Mouse (Mus musculus) forebrain, embryonic 15.5 days (tissue): ENCODE measurements around the gene Fxyd7. TPM values are rescaled to one million over a fixed set of nuclear protein-coding genes. Genes with fewer than 3 reads are reported as not detected.

Source experiments
- ATAC-seq: fragments of 200-750 bp; cut with Nextera tagmentation; replicated peaks from 2 replicates; pipeline ENCODE4 v1.8.0; 2017; ENCODE audit warnings: mild to moderate bottlenecking, moderate TSS enrichment, moderate library complexity
- H3K27ac ChIP-seq: fragments of 300-500 bp; sonication (generic); replicated peaks from 2 replicates; pipeline ENCODE4 v1.5.1; 2015; ENCODE audit warnings: mild to moderate bottlenecking, inconsistent platforms
- H3K27me3 ChIP-seq: fragments of 300-500 bp; sonication (generic); 2 replicates; pipeline ENCODE4 v1.6.1; 2015; ENCODE audit warnings: inconsistent platforms
- H3K36me3 ChIP-seq: fragments of 300-500 bp; sonication (generic); 2 replicates; pipeline ENCODE4 v1.6.1; 2015; ENCODE audit warnings: mild to moderate bottlenecking, inconsistent platforms
- H3K4me1 ChIP-seq: fragments of 300-500 bp; sonication (generic); 2 replicates; pipeline ENCODE4 v1.6.1; 2015; ENCODE audit warnings: inconsistent platforms
- H3K4me2 ChIP-seq: fragments of 300-500 bp; sonication (generic); replicated peaks from 2 replicates; pipeline ENCODE4 v1.6.1; 2015; ENCODE audit warnings: mild to moderate bottlenecking, inconsistent platforms
- H3K4me3 ChIP-seq: fragments of 300-500 bp; sonication (generic); 2 replicates; pipeline ENCODE4 v1.5.1; 2015; ENCODE audit warnings: mild to moderate bottlenecking, inconsistent platforms
- H3K9ac ChIP-seq: fragments of 300-500 bp; sonication (generic); replicated peaks from 2 replicates; pipeline ENCODE4 v1.6.1; 2015; ENCODE audit warnings: mild to moderate bottlenecking, inconsistent platforms
- H3K9me3 ChIP-seq: fragments of 300-500 bp; sonication (generic); 2 replicates; pipeline ENCODE4 v1.6.1; 2016; ENCODE audit warnings: inconsistent platforms
- WGBS: fragments of 180-500 bp; shearing (Covaris S2); methylation state at CpG from one replicate; pipeline ENCODE4 v1.1.7; 2015; ENCODE audit warnings: mixed read lengths; 5-methylcytosine and 5-hydroxymethylcytosine counted together
- polyA plus RNA-seq: library from polyadenylated mRNA; unstranded; fragments of >200 nt; fragmentation: Nextera tagmentation; extraction: Ambion mirVana; gene quantifications from 2 replicates; pipeline ENCODE4 v1.2.1, GENCODE M21; 2015

Fxyd7 gene
- polyA plus RNA-seq, 1 experiment from 2014 or later: 60.4 TPM

GRCm38 (mm10) chr7:31085171-31085570 lies 33.9 kb upstream of the Fxyd7 start:
- Histone ChIP-seq H3K4me1 (0 out of 2 replicates have a peak, but pooled peaks cover 2% of the 10 kb centered on the region), H3K27me3 (no peaks in the 10 kb centered on the region), H3K9ac (no peak overlapping the region), H3K9me3 (no peaks in the 10 kb centered on the region), H3K4me3 (no peak overlapping the region), H3K4me2 (no peak overlapping the region), H3K27ac (no peak overlapping the region), H3K36me3 (no peaks in the 10 kb centered on the region)
- WGBS: 9% methylated on average over 3 of the region's 3 CpGs
- ATAC-seq: no peak

GRCm38 (mm10) chr7:31084140-31084539 lies 32.9 kb upstream of the Fxyd7 start:
- Histone ChIP-seq H3K4me1 (0 out of 2 replicates have a peak, but pooled peaks cover 2% of the 10 kb centered on the region), H3K36me3 (no peaks in the 10 kb centered on the region), H3K27ac (0 out of 2 replicates have a peak overlapping the region, but pooled peaks have one; percentile 8), H3K9me3 (no peaks in the 10 kb centered on the region), H3K4me2 (no peak overlapping the region), H3K4me3 (no peak overlapping the region), H3K9ac (no peak overlapping the region), H3K27me3 (no peaks in the 10 kb centered on the region)
- WGBS: 58% methylated on average over 9 of the region's 9 CpGs
- no peak for ATAC-seq

- H3K27me3 ChIP-seq: no peaks in the 10 kb centered on the region
- no peaks in the 10 kb centered on the region for H3K9me3 ChIP-seq
- 65% methylated on average over 14 of the region's 14 CpGs for WGBS
- 0 out of 2 replicates have a peak, but pooled peaks cover 2% of the 10 kb centered on the region for H3K4me1 ChIP-seq
- H3K4me3 ChIP-seq: no peak overlapping the region
- no peak for ATAC-seq
- H3K36me3 ChIP-seq: no peaks in the 10 kb centered on the region
- H3K4me2 ChIP-seq: no peak overlapping the region
- H3K27ac ChIP-seq: no peak overlapping the region
- no peak overlapping the region for H3K9ac ChIP-seq
These were observed 31.7 kb upstream of the Fxyd7 start for GRCm38 (mm10) chr7:31082831-31083588.

- no peak overlapping the region for H3K4me3 ChIP-seq
- no peak overlapping the region for H3K4me2 ChIP-seq
- no peaks in the 10 kb centered on the region for H3K36me3 ChIP-seq
- no peak for ATAC-seq
- H3K27me3 ChIP-seq: no peaks in the 10 kb centered on the region
- H3K9me3 ChIP-seq: no peaks in the 10 kb centered on the region
- H3K4me1 ChIP-seq: 0 out of 2 replicates have a peak, but pooled peaks cover 2% of the 10 kb centered on the region
- no peak overlapping the region for H3K27ac ChIP-seq
- no peak overlapping the region for H3K9ac ChIP-seq
These were observed 30.8 kb upstream of the Fxyd7 start for GRCm38 (mm10) chr7:31082106-31082505.

- H3K4me3 ChIP-seq: no peak overlapping the region
- ATAC-seq: no peak
- no peak overlapping the region for H3K4me2 ChIP-seq
- H3K27me3 ChIP-seq: no peaks in the 10 kb centered on the region
- H3K9ac ChIP-seq: no peak overlapping the region
- H3K27ac ChIP-seq: no peak overlapping the region
- H3K36me3 ChIP-seq: no peaks in the 10 kb centered on the region
- 0 out of 2 replicates have a peak, but pooled peaks cover 2% of the 10 kb centered on the region for H3K4me1 ChIP-seq
- H3K9me3 ChIP-seq: no peaks in the 10 kb centered on the region
- WGBS: 63% methylated on average over 1 of the region's 1 CpGs
These were observed 29.8 kb upstream of the Fxyd7 start for GRCm38 (mm10) chr7:31081106-31081505.

- 50% methylated on average over 3 of the region's 3 CpGs for WGBS
- Histone ChIP-seq H3K27me3 (no peaks in the 10 kb centered on the region), H3K4me3 (no peak overlapping the region), H3K36me3 (no peaks in the 10 kb centered on the region), H3K9ac (no peak overlapping the region), H3K9me3 (no peaks in the 10 kb centered on the region), H3K4me2 (no peak overlapping the region), H3K27ac (no peak overlapping the region), H3K4me1 (0 out of 2 replicates have a peak, but pooled peaks cover 2% of the 10 kb centered on the region)
- ATAC-seq: no peak
These were observed 29.3 kb upstream of the Fxyd7 start for GRCm38 (mm10) chr7:31080611-31081010.

GRCm38 (mm10) chr7:31079670-31080069 lies 28.4 kb upstream of the Fxyd7 start:
- Histone ChIP-seq H3K27ac (no peak overlapping the region), H3K4me3 (no peak overlapping the region), H3K9me3 (no peaks in the 10 kb centered on the region), H3K4me2 (no peak overlapping the region), H3K9ac (no peak overlapping the region), H3K36me3 (no peaks in the 10 kb centered on the region), H3K4me1 (no peaks in the 10 kb centered on the region), H3K27me3 (no peaks in the 10 kb centered on the region)
- ATAC-seq: no peak
- 86% methylated on average over 8 of the region's 8 CpGs for WGBS

- ATAC-seq: peak; percentile 46
- Histone ChIP-seq H3K4me3 (no peak overlapping the region), H3K9ac (no peak overlapping the region), H3K27me3 (no peaks in the 10 kb centered on the region), H3K9me3 (no peaks in the 10 kb centered on the region), H3K4me2 (no peak overlapping the region), H3K27ac (no peak overlapping the region), H3K36me3 (no peaks in the 10 kb centered on the region), H3K4me1 (no peaks in the 10 kb centered on the region)
- 56% methylated on average over 5 of the region's 5 CpGs for WGBS
These were observed 26.7 kb upstream of the Fxyd7 start for GRCm38 (mm10) chr7:31077885-31078445.

- Histone ChIP-seq H3K27ac (no peak overlapping the region), H3K4me1 (no peaks in the 10 kb centered on the region), H3K36me3 (no peaks in the 10 kb centered on the region), H3K9ac (no peak overlapping the region), H3K4me2 (no peak overlapping the region), H3K4me3 (no peak overlapping the region), H3K9me3 (no peaks in the 10 kb centered on the region), H3K27me3 (no peaks in the 10 kb centered on the region)
- peak; percentile 54; the same call in 1 of the 2 replicates for ATAC-seq
- WGBS: 51% methylated on average over 6 of the region's 6 CpGs
These were observed 26.2 kb upstream of the Fxyd7 start for GRCm38 (mm10) chr7:31077470-31077869.

GRCm38 (mm10) chr7:31076492-31076891 lies 25.2 kb upstream of the Fxyd7 start, which contains the start of gene Fxyd3:
Gene Fxyd3 (minus strand): TSS chr7:31076704.
- no peak within 1 kb of the TSS for H3K27ac ChIP-seq
- no peak within 1 kb of the TSS for H3K9ac ChIP-seq
- no peaks in the 10 kb centered on the region for H3K27me3 ChIP-seq
- no peaks in the 10 kb centered on the region for H3K4me1 ChIP-seq
- 68% methylated on average over 5 of the region's 5 CpGs for WGBS
- H3K36me3 ChIP-seq: no peaks in the 10 kb centered on the region
- H3K9me3 ChIP-seq: no peaks in the 10 kb centered on the region
- H3K4me3 ChIP-seq: no peak within 1 kb of the TSS
- no peak within 1 kb of the TSS for H3K4me2 ChIP-seq
- ATAC-seq: no peak

- Histone ChIP-seq H3K4me1 (0 out of 2 replicates have a peak, but pooled peaks cover 6% of the 10 kb centered on the region), H3K4me3 (no peak overlapping the region), H3K27me3 (no peaks in the 10 kb centered on the region), H3K9ac (no peak overlapping the region), H3K9me3 (no peaks in the 10 kb centered on the region), H3K27ac (no peak overlapping the region), H3K36me3 (no peaks in the 10 kb centered on the region), H3K4me2 (no peak overlapping the region)
- 71% methylated on average over 5 of the region's 5 CpGs for WGBS
- no peak for ATAC-seq
These were observed 23.4 kb upstream of the Fxyd7 start for GRCm38 (mm10) chr7:31074713-31075069.

- 69% methylated on average over 7 of the region's 7 CpGs for WGBS
- ATAC-seq: no peak
- no peak overlapping the region for H3K9ac ChIP-seq
These were observed 22.9 kb upstream of the Fxyd7 start for GRCm38 (mm10) chr7:31074061-31074712.

More at GRCm38 (mm10) chr7:31074061-31074712, 22.9 kb upstream of the Fxyd7 start:
- no peaks in the 10 kb centered on the region for H3K9me3 ChIP-seq
- no peak overlapping the region for H3K4me3 ChIP-seq
- no peaks in the 10 kb centered on the region for H3K36me3 ChIP-seq
- H3K27ac ChIP-seq: no peak overlapping the region
- 0 out of 2 replicates have a peak, but pooled peaks cover 6% of the 10 kb centered on the region for H3K4me1 ChIP-seq
- no peak overlapping the region for H3K4me2 ChIP-seq
- H3K27me3 ChIP-seq: no peaks in the 10 kb centered on the region
